Mouse (Mus musculus) intestine, embryonic 14.5 days (tissue): ENCODE data around the gene Esyt1. TPM values are rescaled to one million over a fixed set of nuclear protein-coding genes. Genes with fewer than 3 reads are reported as not detected.
"Not testable (repeated sequence)": the region's sequence is repeated elsewhere in the genome, so short reads cannot be mapped to it uniquely, and the experiment has no call there.

Source experiments
- ATAC-seq: fragments of 200-750 bp; cut with Nextera tagmentation; replicated peaks from 2 replicates; pipeline ENCODE4 v1.8.0; 2017; ENCODE audit warnings: low read depth, moderate number of reproducible peaks, moderate TSS enrichment, moderate library complexity; ENCODE audit not compliant: low FRiP score, low TSS enrichment
- DNase-seq: peaks from one replicate; pipeline ENCODE4 v3.0.0-alpha.2; 2018; ENCODE audit warnings: low spot score
- H3K27ac ChIP-seq: fragments of 300-500 bp; sonication (generic); 2 replicates; pipeline ENCODE4 v1.5.1; 2014; ENCODE audit warnings: low read depth, mild to moderate bottlenecking, control low read depth
- H3K27me3 ChIP-seq: fragments of 300-500 bp; sonication (generic); replicated peaks from 2 replicates; pipeline ENCODE4 v1.6.1; 2014; ENCODE audit warnings: low read length, control low read depth; ENCODE audit not compliant: control insufficient read depth, insufficient read depth
- H3K36me3 ChIP-seq: fragments of 300-500 bp; sonication (generic); 2 replicates; pipeline ENCODE4 v1.6.1; 2014; ENCODE audit warnings: low read length, control low read depth; ENCODE audit not compliant: control insufficient read depth, insufficient read depth
- H3K4me1 ChIP-seq: fragments of 300-500 bp; sonication (generic); replicated peaks from 2 replicates; pipeline ENCODE4 v1.6.1; 2014; ENCODE audit warnings: low read length, control low read depth, mixed read lengths; ENCODE audit not compliant: control insufficient read depth, insufficient read depth
- H3K4me2 ChIP-seq: fragments of 300-500 bp; sonication (generic); 2 replicates; pipeline ENCODE4 v1.6.1; 2014; ENCODE audit warnings: low read length
- H3K4me3 ChIP-seq: fragments of 300-500 bp; sonication (generic); 2 replicates; pipeline ENCODE4 v1.5.1; 2014; ENCODE audit warnings: low read depth, low read length, control low read depth, mixed read lengths
- H3K9ac ChIP-seq: fragments of 300-500 bp; sonication (generic); 2 replicates; pipeline ENCODE4 v1.6.1; 2014; ENCODE audit warnings: mild to moderate bottlenecking, low read length
- H3K9me3 ChIP-seq: fragments of 300-500 bp; sonication (generic); 2 replicates; pipeline ENCODE4 v1.6.1; 2016; ENCODE audit warnings: low read length, control low read depth; ENCODE audit not compliant: control insufficient read depth
- WGBS: fragments of 180-500 bp; shearing (Covaris S2); extraction: QIAGEN DNeasy Blood & Tissue Kit; methylation state at CpG from one replicate; pipeline ENCODE4 v1.1.7; 2014; 5-methylcytosine and 5-hydroxymethylcytosine counted together
- polyA plus RNA-seq: library from polyadenylated mRNA; unstranded; fragments of >200 nt; fragmentation: Nextera tagmentation; extraction: Ambion mirVana; gene quantifications from 2 replicates; pipeline ENCODE4 v1.2.1, GENCODE M21; 2014

The Esyt1 gene
- polyA plus RNA-seq, 1 experiment from 2014 or later = 28.0 TPM

GRCm38 (mm10) chr10:128550144-128550823, 24.6 kb upstream of the Esyt1 start:
- not testable (repeated sequence) for H3K9me3 ChIP-seq, H3K4me2 ChIP-seq, H3K36me3 ChIP-seq, ATAC-seq, H3K9ac ChIP-seq, DNase-seq, H3K4me3 ChIP-seq, H3K27me3 ChIP-seq, H3K4me1 ChIP-seq, H3K27ac ChIP-seq
- WGBS = 90% methylated on average over 11 of the region's 11 CpGs

- peak overlapping the region; percentile 81 for H3K4me2 ChIP-seq
Observed at GRCm38 (mm10) chr10:128549682-128550057, 24.0 kb upstream of the Esyt1 start.

GRCm38 (mm10) chr10:128548947-128549681, 23.4 kb upstream of the Esyt1 start, which contains the start of gene Rpl41:
TSS of gene Rpl41 (minus strand) at chr10:128549305.
- Histone ChIP-seq H3K9me3 (no peaks in the 10 kb centered on the region), H3K9ac (peak within 1 kb of the TSS; percentile 95), H3K4me3 (peak within 1 kb of the TSS; percentile 70), H3K4me2 (peak within 1 kb of the TSS; percentile 81), H3K27me3 (no peaks in the 10 kb centered on the region), H3K36me3 (peaks cover 17% of the 10 kb centered on the region), H3K4me1 (peaks cover 7% of the 10 kb centered on the region; the same call in 1 of the 2 replicates), H3K27ac (peak within 1 kb of the TSS; percentile 98)
- under 1% methylated on average over 31 of the region's 31 CpGs for WGBS
- ATAC-seq (peak; percentile 89), DNase-seq (peak; percentile 95)

More at GRCm38 (mm10) chr10:128549682-128550057, 24.0 kb upstream of the Esyt1 start:
- DNase-seq, ATAC-seq, H3K27me3 ChIP-seq, H3K9me3 ChIP-seq, H3K9ac ChIP-seq, H3K4me1 ChIP-seq, H3K4me3 ChIP-seq: not testable (repeated sequence)
- peak overlapping the region; percentile 29; the same call in 1 of the 2 replicates for H3K27ac ChIP-seq
- peaks cover 11% of the 10 kb centered on the region for H3K36me3 ChIP-seq
- WGBS = 64% methylated on average over 6 of the region's 6 CpGs

- peak overlapping the region; percentile 81 for H3K4me2 ChIP-seq
- peak overlapping the region; percentile 95 for H3K9ac ChIP-seq
- peak overlapping the region; percentile 98 for H3K27ac ChIP-seq
- not testable (repeated sequence) for H3K4me1 ChIP-seq, H3K9me3 ChIP-seq, DNase-seq, H3K27me3 ChIP-seq, ATAC-seq
- peak overlapping the region; percentile 70 for H3K4me3 ChIP-seq
- peaks cover 26% of the 10 kb centered on the region for H3K36me3 ChIP-seq
- WGBS = 1% methylated on average over 26 of the region's 30 CpGs
Observed at GRCm38 (mm10) chr10:128548051-128548791, 22.6 kb upstream of the Esyt1 start.

GRCm38 (mm10) chr10:128547361-128548032, 21.8 kb upstream of the Esyt1 start, which contains the start of gene Zc3h10:
TSS of gene Zc3h10 (minus strand) at chr10:128547774.
- peak; percentile 87 for ATAC-seq
- peak within 1 kb of the TSS; percentile 98 for H3K27ac ChIP-seq

GRCm38 (mm10) chr10:128546787-128547186, 21.1 kb upstream of the Esyt1 start:
- Histone ChIP-seq H3K4me3 (peak overlapping the region; percentile 70), H3K4me2 (peak overlapping the region; percentile 81), H3K9ac (peak overlapping the region; percentile 95), H3K36me3 (peaks cover 37% of the 10 kb centered on the region), H3K27me3 (no peaks in the 10 kb centered on the region), H3K4me1 (peaks cover 7% of the 10 kb centered on the region; the same call in 1 of the 2 replicates), H3K27ac (peak overlapping the region; percentile 85), H3K9me3 (no peaks in the 10 kb centered on the region)
- no peak for DNase-seq
- 22% methylated on average over 7 of the region's 7 CpGs for WGBS
- ATAC-seq = no peak

More at GRCm38 (mm10) chr10:128547361-128548032, 21.8 kb upstream of the Esyt1 start, which contains the start of gene Zc3h10:
- Histone ChIP-seq H3K4me2 (peak within 1 kb of the TSS; percentile 81), H3K9ac (peak within 1 kb of the TSS; percentile 95), H3K4me3 (peak within 1 kb of the TSS; percentile 70), H3K9me3 (no peaks in the 10 kb centered on the region), H3K27me3 (no peaks in the 10 kb centered on the region), H3K4me1 (peaks cover 7% of the 10 kb centered on the region; the same call in 1 of the 2 replicates), H3K36me3 (peaks cover 33% of the 10 kb centered on the region)
- WGBS = under 1% methylated on average over 50 of the region's 50 CpGs
- peak; percentile 96 for DNase-seq

- peak overlapping the region; percentile 70 for H3K4me3 ChIP-seq
- H3K9me3 ChIP-seq = no peaks in the 10 kb centered on the region
- peak overlapping the region; percentile 81 for H3K4me2 ChIP-seq
- WGBS = 14% methylated on average over 4 of the region's 4 CpGs
- peak overlapping the region; percentile 95 for H3K9ac ChIP-seq
- H3K27ac ChIP-seq = peak overlapping the region; percentile 85
- ATAC-seq = no peak
- H3K36me3 ChIP-seq = peaks cover 37% of the 10 kb centered on the region
- DNase-seq = no peak
- H3K27me3 ChIP-seq = no peaks in the 10 kb centered on the region
- peaks cover 7% of the 10 kb centered on the region; the same call in 1 of the 2 replicates for H3K4me1 ChIP-seq
Observed at GRCm38 (mm10) chr10:128546361-128546760, 20.7 kb upstream of the Esyt1 start.

- Histone ChIP-seq H3K4me3 (no peak overlapping the region), H3K27ac (no peak overlapping the region)
- 85% methylated on average over 3 of the region's 3 CpGs for WGBS
Observed at GRCm38 (mm10) chr10:128545570-128545898, 19.9 kb upstream of the Esyt1 start.

More at GRCm38 (mm10) chr10:128545570-128545898, 19.9 kb upstream of the Esyt1 start:
- H3K27me3 ChIP-seq = no peaks in the 10 kb centered on the region
- no peak overlapping the region for H3K4me2 ChIP-seq
- DNase-seq (no peak), ATAC-seq (no peak)
- no peaks in the 10 kb centered on the region for H3K9me3 ChIP-seq
- peaks cover 7% of the 10 kb centered on the region; the same call in 1 of the 2 replicates for H3K4me1 ChIP-seq
- peaks cover 37% of the 10 kb centered on the region for H3K36me3 ChIP-seq
- H3K9ac ChIP-seq = no peak overlapping the region
